Mouse (Mus musculus) lung, postnatal 25 days (tissue): ENCODE measurements at regions not wholly inside any gene's neighbourhood (a gene's known extent, or its start where the extent isn't known, plus 50 kb on each side); places are given as distances from the start of the nearest gene placed in this dataset.

Experiments used
- DNase-seq: peaks from one replicate; pipeline ENCODE4 v3.0.0; 2022; ENCODE audit warnings: low spot score

- DNase-seq: no peak
These were observed 103.3 kb downstream of the Prox1 start for GRCm38 (mm10) chr1:190067181-190067580.

DNA sequence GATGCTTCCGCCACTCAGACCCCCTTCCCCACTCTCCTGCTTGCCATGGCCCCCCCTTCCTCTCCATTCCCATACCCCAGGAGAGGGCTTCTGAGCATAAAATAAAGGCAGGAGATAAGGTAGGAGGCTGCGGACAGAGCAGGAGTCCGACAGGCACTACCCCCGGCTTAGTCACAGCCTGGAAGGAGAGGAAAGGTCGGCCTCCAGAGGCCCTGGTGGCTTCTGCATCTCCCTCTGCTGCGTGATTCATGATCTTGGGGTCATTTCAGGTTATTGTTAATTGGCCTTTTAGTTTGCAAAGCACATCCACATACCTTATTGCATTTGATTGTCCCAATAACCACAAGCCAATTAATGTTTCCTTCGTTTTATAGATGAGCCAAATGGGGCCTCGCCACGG lies 104.1 kb downstream of the Prox1 start:
- DNase-seq: no peak

GRCm38 (mm10) chr1:190061560-190062295 lies 108.8 kb downstream of the Prox1 start:
- no peak for DNase-seq

GRCm38 (mm10) chr1:190059025-190059424 lies 111.5 kb downstream of the Prox1 start:
- DNase-seq: no peak

DNA sequence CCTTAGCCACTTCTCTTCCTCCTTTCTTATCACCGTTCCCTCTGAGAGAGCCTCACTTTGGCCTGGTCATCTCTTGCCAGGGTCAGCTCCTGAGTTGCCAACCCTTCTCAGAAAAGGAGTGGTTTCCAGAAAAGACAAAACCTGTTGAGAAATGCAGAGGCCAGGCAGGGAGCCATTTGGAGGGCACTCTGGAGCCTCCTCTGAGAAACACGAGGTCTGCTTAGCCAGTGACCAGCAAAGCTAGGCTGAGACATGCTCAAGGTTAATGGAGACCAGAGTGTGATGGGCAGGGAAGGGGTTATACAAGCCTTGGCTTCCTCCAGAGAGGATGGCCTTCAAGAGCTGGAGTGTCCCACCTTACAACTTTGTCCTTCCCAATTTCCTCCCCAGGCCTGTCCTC lies 113.6 kb downstream of the Prox1 start:
- DNase-seq: no peak

DNA sequence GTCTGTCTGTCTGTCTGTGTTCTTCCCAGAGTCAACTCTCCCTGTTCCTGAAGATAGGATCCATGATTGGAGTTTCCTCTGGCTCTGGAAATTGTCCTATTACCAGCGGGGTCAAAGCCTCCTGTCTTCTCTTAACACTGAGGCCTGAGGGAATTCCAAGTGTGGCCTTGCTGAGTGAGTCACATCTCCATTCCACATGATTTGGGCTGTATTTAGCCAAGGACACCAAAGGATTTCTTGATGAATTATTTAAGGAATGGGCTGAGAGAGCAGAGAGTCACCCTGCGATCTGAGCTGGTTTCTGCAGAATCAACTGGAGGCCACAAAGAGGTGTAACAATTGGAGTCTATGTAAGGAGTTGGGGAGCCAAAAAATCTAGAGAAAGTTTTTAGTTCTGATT lies 118.6 kb downstream of the Prox1 start:
- no peak for DNase-seq

DNA sequence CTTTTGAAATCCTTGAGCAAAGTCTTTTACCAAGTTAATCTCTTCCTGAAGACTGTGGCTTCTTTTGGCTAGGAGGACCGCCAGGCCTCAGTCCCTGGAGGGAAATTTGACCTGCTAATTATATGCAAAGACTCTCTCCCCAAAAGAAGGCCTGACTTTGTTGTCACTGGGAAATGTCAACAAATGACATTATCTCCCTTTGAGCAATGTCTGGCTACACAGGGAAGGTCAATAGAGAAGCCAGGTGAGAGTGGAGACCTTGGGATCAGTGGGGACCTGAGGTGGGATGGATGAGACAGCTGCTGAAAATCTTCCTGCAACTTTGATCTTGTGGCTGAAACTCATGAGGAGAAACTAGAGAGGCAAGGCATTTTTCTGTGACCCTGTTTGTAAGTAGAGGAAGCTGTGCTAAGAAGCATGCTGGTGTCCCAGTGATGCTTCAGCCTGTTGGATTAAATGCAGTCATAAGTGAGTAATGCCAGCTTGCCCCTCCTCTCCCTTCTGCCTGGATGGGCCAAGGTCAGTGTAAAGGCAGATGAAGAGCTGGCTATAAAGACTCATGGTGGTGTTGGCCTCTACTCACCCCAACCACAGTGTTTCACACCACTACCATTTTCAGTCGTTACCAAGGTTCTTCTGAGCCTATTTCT lies 121.9 kb downstream of the Prox1 start:
- DNase-seq: no peak

GRCm38 (mm10) chr1:190047201-190047600 lies 123.3 kb downstream of the Prox1 start:
- no peak for DNase-seq

GRCm38 (mm10) chr1:190045797-190046196 lies 123.6 kb upstream of the Smyd2 start:
- no peak for DNase-seq

DNA sequence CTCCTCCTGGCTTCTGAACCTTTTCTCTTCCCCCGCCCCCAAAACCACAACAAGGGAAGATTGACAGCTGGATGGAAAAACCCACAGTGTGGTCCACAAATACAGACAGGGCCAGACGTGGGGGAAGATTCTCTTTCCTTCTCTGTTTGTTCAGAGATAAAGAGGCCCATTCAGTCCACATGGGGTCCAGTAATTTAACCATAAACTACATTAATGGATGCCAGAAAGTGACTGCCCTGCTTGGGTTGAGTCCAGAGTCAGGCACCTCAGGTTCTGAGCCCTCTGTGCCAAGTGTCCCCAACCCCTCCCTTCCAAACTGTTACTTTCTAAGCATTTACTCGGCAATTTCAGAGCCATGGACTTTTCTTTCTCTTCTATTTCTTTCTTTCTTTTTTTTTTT lies 121.9 kb upstream of the Smyd2 start:
- DNase-seq: no peak

DNA sequence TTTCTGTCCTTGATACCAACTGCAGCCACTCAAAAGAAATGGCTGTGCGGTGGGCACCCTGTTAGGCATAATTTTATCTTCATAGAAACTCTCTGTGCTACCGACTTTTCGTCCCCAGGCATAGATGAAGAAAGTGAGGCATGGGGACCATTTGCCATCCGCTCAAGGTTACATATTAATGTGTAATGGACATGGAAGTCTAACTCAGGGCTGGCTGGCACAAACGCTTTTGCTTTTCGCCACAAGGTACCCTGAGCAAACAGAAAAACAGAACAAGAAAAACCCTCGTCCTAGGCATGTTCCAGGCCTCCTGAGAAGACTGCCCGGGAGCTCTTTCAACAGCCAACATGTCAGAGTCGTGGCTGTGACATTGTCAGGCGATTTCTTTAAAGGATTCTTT lies 121.0 kb upstream of the Smyd2 start:
- DNase-seq: no peak

GRCm38 (mm10) chr1:190042197-190042596 lies 120.0 kb upstream of the Smyd2 start:
- DNase-seq: no peak

- DNase-seq: no peak
These were observed 119.0 kb upstream of the Smyd2 start for GRCm38 (mm10) chr1:190041096-190041706.

DNA sequence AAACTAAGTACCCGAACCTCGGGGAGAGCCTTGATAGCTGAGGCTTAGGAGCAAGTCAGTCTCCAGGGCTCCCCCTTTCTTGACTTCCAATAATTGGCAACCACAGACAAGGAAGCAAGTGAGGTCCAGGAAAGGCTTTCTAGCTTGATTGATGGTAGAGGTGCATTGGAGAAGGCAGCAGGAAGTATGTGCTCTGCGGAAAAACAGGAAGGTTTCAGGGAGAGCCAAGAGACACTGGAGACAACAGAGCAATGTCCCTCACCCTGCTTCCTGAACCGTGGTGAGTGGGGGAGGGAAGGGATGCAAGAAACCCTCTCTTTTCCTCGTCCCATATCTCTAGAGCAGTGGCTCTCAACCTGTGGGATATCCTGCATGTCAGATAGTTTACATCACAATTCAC lies 115.9 kb upstream of the Smyd2 start:
- DNase-seq: no peak

GRCm38 (mm10) chr1:190036726-190037125 lies 114.6 kb upstream of the Smyd2 start:
- no peak for DNase-seq

GRCm38 (mm10) chr1:190035935-190036334 lies 113.8 kb upstream of the Smyd2 start:
- no peak for DNase-seq

GRCm38 (mm10) chr1:190034091-190034490 lies 111.9 kb upstream of the Smyd2 start:
- no peak for DNase-seq

GRCm38 (mm10) chr1:190027536-190027935 lies 105.4 kb upstream of the Smyd2 start:
- DNase-seq: no peak

DNA sequence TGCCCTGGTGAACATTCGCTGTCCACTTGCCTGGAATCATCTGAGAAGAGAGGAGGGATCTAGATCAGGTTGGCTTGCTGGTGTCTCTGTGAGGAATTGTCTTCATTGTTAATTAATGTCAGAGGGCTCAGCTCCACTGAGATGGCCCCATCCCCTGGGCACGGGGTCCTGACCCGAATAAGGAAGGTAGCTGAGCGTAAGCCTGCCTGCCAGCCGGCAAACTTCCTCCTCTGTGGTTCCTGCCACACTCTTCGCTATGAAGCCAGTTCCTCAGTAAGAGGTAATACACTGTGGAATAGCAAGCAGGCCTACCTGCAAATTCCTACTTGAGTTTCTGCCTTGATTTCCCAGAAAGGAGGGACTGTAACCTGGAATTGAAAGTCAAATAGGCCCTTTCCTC lies 87.3 kb upstream of the Smyd2 start:
- DNase-seq: no peak

DNA sequence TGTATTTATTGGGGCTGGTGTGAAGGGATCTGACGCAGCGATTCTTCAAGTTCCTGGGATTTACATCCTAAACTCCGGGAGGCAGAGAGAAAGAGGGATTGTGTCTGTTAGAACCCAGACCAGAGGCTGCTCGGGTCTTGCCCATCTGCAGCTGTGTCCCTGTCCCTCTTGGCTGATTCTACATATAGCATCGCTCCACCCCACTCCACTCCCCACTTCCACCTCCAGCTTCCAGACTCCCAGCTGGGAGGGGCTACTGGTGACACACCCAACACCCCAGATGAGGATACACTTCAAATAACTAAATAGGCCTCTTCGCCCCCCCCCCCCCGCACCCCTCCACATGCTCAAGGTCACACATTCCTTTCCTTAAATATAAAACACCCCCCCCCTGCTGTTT lies 85.1 kb upstream of the Smyd2 start:
- DNase-seq: no peak

GRCm38 (mm10) chr1:190001084-190001483 lies 78.9 kb upstream of the Smyd2 start:
- no peak for DNase-seq

DNA sequence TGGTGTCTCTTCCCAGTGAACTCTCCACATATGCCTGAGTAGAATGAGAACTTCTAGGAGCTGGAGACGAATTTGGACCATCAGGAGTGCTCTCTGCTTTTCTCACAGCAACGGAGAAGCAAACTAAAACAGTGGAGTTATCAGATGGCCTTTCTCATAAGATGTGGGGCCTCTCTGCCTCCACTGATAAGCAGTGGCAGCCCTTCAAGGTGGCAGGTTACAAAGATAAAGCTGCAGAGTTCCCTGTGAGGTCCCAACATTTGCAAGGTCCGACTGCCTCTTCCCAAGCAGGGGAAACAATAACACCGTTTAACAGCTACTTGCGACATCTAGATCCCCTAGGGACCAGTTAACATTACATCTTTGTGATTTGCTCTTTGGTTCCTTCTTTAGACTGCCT lies 71.5 kb upstream of the Smyd2 start:
- DNase-seq: no peak

DNA sequence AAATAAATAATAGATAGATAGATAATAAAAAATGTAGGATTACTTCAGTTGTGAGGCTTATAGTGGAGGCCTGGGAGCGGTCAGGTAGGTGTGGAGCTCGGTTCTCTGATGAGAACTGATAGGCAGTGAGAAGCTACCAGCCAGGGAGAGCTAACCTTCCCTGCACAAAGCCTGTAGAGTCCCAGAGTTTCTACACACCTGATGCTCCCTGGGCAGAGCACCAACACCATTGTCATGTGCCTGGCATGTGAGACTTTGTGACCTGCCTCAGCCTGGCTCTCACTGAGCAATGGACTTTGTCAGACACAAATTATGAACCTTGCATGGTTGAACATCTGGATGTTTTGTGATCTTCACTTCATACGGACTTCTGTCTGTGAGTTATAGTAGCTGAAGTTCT lies 71.1 kb upstream of the Smyd2 start:
- no peak for DNase-seq

- DNase-seq: no peak
These were observed 68.9 kb upstream of the Smyd2 start for GRCm38 (mm10) chr1:189991089-189991488.
